Mouse (Mus musculus) heart, adult 2 months (tissue): Measurements from ENCODE around the gene Mink1.

Source experiments
- CTCF ChIP-seq: fragments of 200-600 bp; IDR thresholded peaks from 2 replicates; pipeline ENCODE4 v1.8.1; 2022; ENCODE audit warnings: antibody characterized with exemption, mild to moderate bottlenecking, moderate library complexity
- EP300 ChIP-seq: fragments of 200-500 bp; IDR thresholded peaks from 2 replicates; pipeline ENCODE4 v1.6.1; 2011; ENCODE audit warnings: low read depth, low read length, control low read depth; ENCODE audit not compliant: insufficient read depth

DNA sequence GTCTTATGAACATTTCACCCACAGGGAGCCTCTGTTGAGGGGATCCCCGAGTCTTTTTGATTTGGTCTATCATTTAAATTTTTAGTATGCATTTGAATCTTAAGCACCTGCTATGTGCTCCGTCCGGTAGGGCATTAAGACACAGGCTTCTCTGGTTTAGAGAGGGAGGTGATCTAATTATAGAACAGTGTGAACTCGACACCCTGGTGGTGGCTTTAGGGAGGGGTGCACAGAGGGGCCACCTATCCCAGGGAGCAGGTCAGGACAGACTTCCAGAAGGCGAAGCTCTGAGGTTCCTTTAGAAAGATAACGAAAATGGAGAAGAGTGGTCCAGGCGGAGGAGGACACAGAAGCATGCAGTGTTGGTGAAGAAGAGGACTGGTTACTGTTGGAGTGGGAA lies 18.2 kb upstream of the Mink1 start:
- TF ChIP-seq CTCF (peak; percentile 49), EP300 (no peak)
